Mouse (Mus musculus) limb, embryonic 10.5 days (tissue): Measurements from ENCODE around the gene Sergef. TPM values are rescaled to one million over a fixed set of nuclear protein-coding genes. Genes with fewer than 3 reads are reported as not detected.

Experiments used
- DNase-seq: peaks from one replicate; pipeline ENCODE4 v3.0.0-alpha.2; 2017; ENCODE audit warnings: low spot score
- H3K27ac ChIP-seq: fragments of 300-500 bp; sonication (generic); 2 replicates; pipeline ENCODE4 v1.5.1; 2016; ENCODE audit warnings: mild to moderate bottlenecking
- H3K27me3 ChIP-seq: fragments of 300-500 bp; sonication (generic); 2 replicates; pipeline ENCODE4 v1.6.1; 2016; ENCODE audit warnings: low read depth, mild to moderate bottlenecking; ENCODE audit not compliant: poor library complexity, severe bottlenecking
- H3K36me3 ChIP-seq: fragments of 300-500 bp; sonication (generic); 2 replicates; pipeline ENCODE4 v1.6.1; 2016; ENCODE audit warnings: mild to moderate bottlenecking, moderate library complexity
- H3K4me1 ChIP-seq: fragments of 300-500 bp; sonication (generic); 2 replicates; pipeline ENCODE4 v1.6.1; 2016
- H3K4me3 ChIP-seq: fragments of 300-500 bp; sonication (generic); 2 replicates; pipeline ENCODE4 v1.5.1; 2016; ENCODE audit warnings: mild to moderate bottlenecking, moderate library complexity
- H3K9me3 ChIP-seq: fragments of 300-500 bp; sonication (generic); replicated peaks from 2 replicates; pipeline ENCODE4 v1.6.1; 2016; ENCODE audit warnings: mild to moderate bottlenecking
- WGBS: fragments of 180-500 bp; shearing (Covaris S2); methylation state at CpG from one replicate; pipeline ENCODE4 v1.1.7; 2016; 5-methylcytosine and 5-hydroxymethylcytosine counted together
- polyA plus RNA-seq: library from polyadenylated mRNA; unstranded; fragments of >200 nt; fragmentation: Nextera tagmentation; extraction: Ambion mirVana; gene quantifications from 2 replicates; pipeline ENCODE4 v1.2.1, GENCODE M21; 2016

Sergef gene
- polyA plus RNA-seq, 1 experiment from 2014 or later: 12.1 TPM

GRCm38 (mm10) chr7:46423951-46424350 lies 215.7 kb downstream of the Sergef start:
- Histone ChIP-seq H3K27ac (no peak overlapping the region), H3K4me1 (no peaks in the 10 kb centered on the region), H3K9me3 (no peaks in the 10 kb centered on the region), H3K4me3 (no peak overlapping the region), H3K27me3 (no peaks in the 10 kb centered on the region), H3K36me3 (no peaks in the 10 kb centered on the region)
- DNase-seq: no peak
- WGBS: 82% methylated on average over 3 of the region's 3 CpGs

GRCm38 (mm10) chr7:46422764-46423412 lies 216.7 kb downstream of the Sergef start:
- DNase-seq: peak; percentile 70
- Histone ChIP-seq H3K4me1 (no peaks in the 10 kb centered on the region), H3K27ac (no peak overlapping the region), H3K27me3 (no peaks in the 10 kb centered on the region), H3K36me3 (no peaks in the 10 kb centered on the region), H3K9me3 (no peaks in the 10 kb centered on the region), H3K4me3 (no peak overlapping the region)
- WGBS: 58% methylated on average over 18 of the region's 18 CpGs

GRCm38 (mm10) chr7:46422052-46422763 lies 217.4 kb downstream of the Sergef start:
- no peak for DNase-seq
- WGBS: 86% methylated on average over 8 of the region's 8 CpGs
- H3K4me3 ChIP-seq: no peak overlapping the region
- H3K27ac ChIP-seq: no peak overlapping the region
- H3K4me1 ChIP-seq: no peaks in the 10 kb centered on the region
- H3K27me3 ChIP-seq: no peaks in the 10 kb centered on the region
- H3K36me3 ChIP-seq: no peaks in the 10 kb centered on the region
- no peaks in the 10 kb centered on the region for H3K9me3 ChIP-seq

GRCm38 (mm10) chr7:46421535-46421934 lies 218.1 kb downstream of the Sergef start:
- WGBS: 52% methylated on average over 5 of the region's 5 CpGs
- no peak overlapping the region for H3K27ac ChIP-seq
- no peaks in the 10 kb centered on the region for H3K36me3 ChIP-seq
- no peaks in the 10 kb centered on the region for H3K27me3 ChIP-seq
- no peaks in the 10 kb centered on the region for H3K4me1 ChIP-seq
- no peak for DNase-seq
- no peak overlapping the region for H3K4me3 ChIP-seq
- H3K9me3 ChIP-seq: no peaks in the 10 kb centered on the region

- no peak overlapping the region for H3K4me3 ChIP-seq
- no peaks in the 10 kb centered on the region for H3K4me1 ChIP-seq
- no peaks in the 10 kb centered on the region for H3K36me3 ChIP-seq
- H3K27me3 ChIP-seq: no peaks in the 10 kb centered on the region
- 82% methylated on average over 16 of the region's 16 CpGs for WGBS
- no peak overlapping the region for H3K27ac ChIP-seq
- DNase-seq: no peak
- H3K9me3 ChIP-seq: no peaks in the 10 kb centered on the region
Observed at GRCm38 (mm10) chr7:46418102-46418622, 221.4 kb downstream of the Sergef start.

- H3K36me3 ChIP-seq: no peaks in the 10 kb centered on the region
- no peaks in the 10 kb centered on the region for H3K9me3 ChIP-seq
- WGBS: 80% methylated on average over 7 of the region's 7 CpGs
- no peaks in the 10 kb centered on the region for H3K27me3 ChIP-seq
- no peak overlapping the region for H3K27ac ChIP-seq
- H3K4me1 ChIP-seq: no peaks in the 10 kb centered on the region
- no peak overlapping the region for H3K4me3 ChIP-seq
- DNase-seq: no peak
Observed at GRCm38 (mm10) chr7:46417467-46417866, 222.1 kb downstream of the Sergef start.

GRCm38 (mm10) chr7:46415818-46416425 lies 223.7 kb downstream of the Sergef start:
- H3K27ac ChIP-seq: no peak overlapping the region
- WGBS: 84% methylated on average over 14 of the region's 14 CpGs

GRCm38 (mm10) chr7:46413959-46414725 lies 225.5 kb downstream of the Sergef start:
- Histone ChIP-seq H3K27me3 (0 out of 2 replicates have a peak, but pooled peaks cover 6% of the 10 kb centered on the region), H3K27ac (no peak overlapping the region), H3K4me1 (no peaks in the 10 kb centered on the region), H3K36me3 (no peaks in the 10 kb centered on the region), H3K4me3 (no peak overlapping the region), H3K9me3 (no peaks in the 10 kb centered on the region)
- WGBS: 63% methylated on average over 6 of the region's 6 CpGs
- DNase-seq: no peak

More at GRCm38 (mm10) chr7:46415818-46416425, 223.7 kb downstream of the Sergef start:
- Histone ChIP-seq H3K36me3 (no peaks in the 10 kb centered on the region), H3K4me1 (no peaks in the 10 kb centered on the region), H3K27me3 (no peaks in the 10 kb centered on the region), H3K9me3 (no peaks in the 10 kb centered on the region), H3K4me3 (no peak overlapping the region)
- DNase-seq: no peak

- Histone ChIP-seq H3K9me3 (no peaks in the 10 kb centered on the region), H3K36me3 (no peaks in the 10 kb centered on the region), H3K27ac (no peak overlapping the region), H3K27me3 (0 out of 2 replicates have a peak, but pooled peaks cover 6% of the 10 kb centered on the region), H3K4me1 (no peaks in the 10 kb centered on the region), H3K4me3 (no peak overlapping the region)
- WGBS: 85% methylated on average over 5 of the region's 5 CpGs
- no peak for DNase-seq
Observed at GRCm38 (mm10) chr7:46412823-46413222, 226.8 kb downstream of the Sergef start.

GRCm38 (mm10) chr7:46410727-46411126 lies 228.9 kb downstream of the Sergef start:
- 73% methylated on average over 6 of the region's 6 CpGs for WGBS
- H3K36me3 ChIP-seq: no peaks in the 10 kb centered on the region
- no peak overlapping the region for H3K27ac ChIP-seq
- no peaks in the 10 kb centered on the region for H3K9me3 ChIP-seq
- no peak for DNase-seq
- H3K4me3 ChIP-seq: no peak overlapping the region
- H3K27me3 ChIP-seq: 0 out of 2 replicates have a peak, but pooled peaks cover 6% of the 10 kb centered on the region
- no peaks in the 10 kb centered on the region for H3K4me1 ChIP-seq

- Histone ChIP-seq H3K36me3 (no peaks in the 10 kb centered on the region), H3K27ac (no peak overlapping the region), H3K9me3 (no peaks in the 10 kb centered on the region), H3K4me3 (no peak overlapping the region), H3K27me3 (peaks cover 17% of the 10 kb centered on the region), H3K4me1 (no peaks in the 10 kb centered on the region)
- WGBS: 46% methylated on average over 12 of the region's 12 CpGs
- DNase-seq: no peak
Observed at GRCm38 (mm10) chr7:46409204-46409789, 230.3 kb downstream of the Sergef start.

GRCm38 (mm10) chr7:46408606-46409005 lies 231.0 kb downstream of the Sergef start:
- H3K4me3 ChIP-seq: no peak overlapping the region
- H3K36me3 ChIP-seq: no peaks in the 10 kb centered on the region
- H3K27me3 ChIP-seq: peaks cover 17% of the 10 kb centered on the region
- H3K9me3 ChIP-seq: no peaks in the 10 kb centered on the region
- no peaks in the 10 kb centered on the region for H3K4me1 ChIP-seq
- no peak overlapping the region for H3K27ac ChIP-seq
- no peak for DNase-seq
- WGBS: 85% methylated on average over 9 of the region's 9 CpGs
